Mouse (Mus musculus): ENCODE results near the gene Setdb1.
"Not testable (repeated sequence)": the region's sequence is repeated elsewhere in the genome, so short reads cannot be mapped to it uniquely, and the experiment has no call there.

The Setdb1 gene

GRCm38 (mm10) chr3:95356701-95357449 lies at the start of gene Setdb1:
Gene Setdb1 (minus strand): TSS chr3:95357202.
- peak; percentile 76 to 86 for DNase-seq (ENCODE audit: low spot score in 2 of 2)

DNA sequence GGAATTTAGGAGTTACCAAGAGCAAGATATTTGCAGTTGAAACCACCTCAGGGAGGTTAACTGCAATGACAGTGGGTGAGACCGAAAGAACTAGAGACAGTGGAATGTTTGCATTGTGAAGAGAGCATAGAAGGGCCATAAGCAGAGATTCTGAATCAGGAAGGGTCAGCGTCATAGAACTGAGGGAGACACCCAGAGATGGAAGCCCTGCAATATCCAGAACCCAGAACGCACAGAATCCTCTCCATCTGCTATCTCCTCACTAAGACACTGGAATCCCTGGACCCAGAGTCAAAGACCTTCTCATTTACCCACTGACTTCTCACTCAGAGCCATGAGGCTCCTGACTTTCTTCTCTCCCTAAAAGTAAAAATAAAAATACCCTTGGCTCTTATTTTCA lies 45.7 kb upstream of the Setdb1 start, which contains the start of gene 4930558C23Rik:
TSS of gene 4930558C23Rik (minus strand) at position 101 of the 400 bp plus-strand sequence.
- DNase-seq (ENCODE audit: low spot score in 2 of 2), result no peak

DNA sequence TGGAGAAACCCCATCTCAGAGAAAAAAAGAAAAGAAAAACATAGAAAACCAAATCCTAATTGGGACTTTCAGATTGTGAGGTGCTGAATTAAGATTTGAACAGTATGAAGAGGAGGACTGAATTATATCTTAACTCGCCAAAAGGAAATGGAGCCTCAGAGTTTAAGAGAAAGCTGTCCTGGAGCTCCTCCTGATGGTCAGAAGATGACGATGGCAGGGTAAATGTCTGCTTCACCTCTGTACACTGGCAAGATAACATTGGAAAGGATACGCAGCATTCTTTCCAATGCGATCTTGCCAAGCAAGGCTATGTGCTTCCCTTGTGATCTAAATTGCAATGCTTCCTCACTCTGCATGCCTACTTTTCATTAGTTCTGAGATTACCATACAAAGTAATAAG lies 37.4 kb upstream of the Setdb1 start:
- peak; percentile 29 to 31 for DNase-seq (ENCODE audit: low spot score in 2 of 2)

DNA sequence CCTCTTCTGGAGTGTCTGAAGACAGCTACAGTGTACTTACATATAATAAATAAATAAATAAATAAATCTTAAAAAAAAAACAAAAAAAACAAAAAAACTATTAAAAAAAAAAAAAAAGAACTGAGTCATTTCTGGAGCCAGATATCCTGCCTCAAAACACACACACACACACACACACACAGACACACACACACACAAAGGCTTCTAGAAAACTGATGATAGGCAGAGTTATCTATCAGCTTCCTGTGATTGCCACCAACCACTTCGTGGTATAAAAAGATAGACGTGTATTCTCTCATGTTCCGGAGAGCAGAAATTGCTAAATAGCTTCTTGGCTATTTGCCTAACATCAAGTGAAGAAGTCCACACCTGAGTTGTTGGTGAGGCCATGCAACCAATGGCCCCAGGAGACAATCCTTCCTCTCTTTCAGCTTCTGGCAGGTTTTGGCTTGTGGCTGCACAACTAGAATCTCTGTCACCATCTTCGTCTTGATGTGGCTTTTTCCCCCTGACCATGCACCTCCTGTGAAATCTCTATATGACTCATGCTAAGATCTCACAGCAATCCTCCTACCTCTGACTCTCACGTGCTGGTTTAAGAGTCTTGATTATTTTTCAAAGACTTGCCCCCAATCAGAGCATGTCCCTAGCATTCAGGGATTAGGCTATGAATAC lies 28.5 kb upstream of the Setdb1 start:
- DNase-seq (ENCODE audit: low spot score in 2 of 2), result peak; percentile 78 to 89

DNA sequence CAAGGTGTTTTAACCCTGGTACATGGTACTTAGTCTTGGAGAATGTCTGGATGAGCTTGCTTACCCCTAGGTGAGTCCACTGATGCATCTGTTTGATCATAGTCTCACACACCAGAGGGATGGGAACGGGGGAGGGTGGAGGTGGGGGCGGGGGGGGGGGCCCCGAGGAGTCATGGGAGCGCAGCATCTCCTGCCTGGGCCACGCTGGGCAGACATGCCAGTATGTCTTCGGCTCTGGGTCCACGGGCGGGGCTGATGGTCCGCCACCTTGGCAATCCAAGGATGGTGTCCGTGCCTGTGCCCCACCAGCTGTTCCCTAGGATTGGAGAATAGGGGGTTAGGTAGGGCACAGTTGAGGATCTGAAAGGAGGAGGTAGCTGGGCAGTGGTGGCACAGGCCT lies 16.2 kb upstream of the Setdb1 start:
- no peak for DNase-seq (ENCODE audit: low spot score in 2 of 2)

- DNase-seq (ENCODE audit: low spot score in 2 of 2), result no peak
Measured at GRCm38 (mm10) chr3:95370101-95370500, 13.1 kb upstream of the Setdb1 start.

- DNase-seq (ENCODE audit: low spot score in 2 of 2), result not testable (repeated sequence)
Measured at GRCm38 (mm10) chr3:95360276-95360675, 3.3 kb upstream of the Setdb1 start.

DNA sequence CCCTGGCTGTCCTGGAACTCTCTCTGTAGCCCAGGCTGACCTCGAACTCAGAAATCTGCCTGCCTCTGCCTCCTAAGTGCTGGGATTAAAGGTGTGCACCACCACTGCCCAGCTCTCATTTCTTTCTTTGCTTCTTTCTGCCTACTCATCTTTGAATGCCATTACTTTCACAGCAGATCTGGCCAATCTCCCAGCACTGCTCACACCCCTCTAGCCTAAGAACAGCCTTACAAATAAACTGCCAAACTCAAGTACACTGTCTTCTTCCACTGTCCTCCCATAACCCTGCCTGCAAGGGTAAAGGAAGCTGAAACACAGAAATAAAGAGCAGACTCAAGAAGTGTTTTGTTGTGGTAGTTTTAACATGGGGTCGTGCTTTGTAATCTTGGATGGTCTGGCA lies 744 bp upstream of the Setdb1 start:
- DNase-seq (ENCODE audit: low spot score in 2 of 2), result no peak

GRCm38 (mm10) chr3:95355911-95356544 lies 974 bp downstream of the Setdb1 start:
- DNase-seq (ENCODE audit: low spot score in 2 of 2), result not testable (repeated sequence)

DNA sequence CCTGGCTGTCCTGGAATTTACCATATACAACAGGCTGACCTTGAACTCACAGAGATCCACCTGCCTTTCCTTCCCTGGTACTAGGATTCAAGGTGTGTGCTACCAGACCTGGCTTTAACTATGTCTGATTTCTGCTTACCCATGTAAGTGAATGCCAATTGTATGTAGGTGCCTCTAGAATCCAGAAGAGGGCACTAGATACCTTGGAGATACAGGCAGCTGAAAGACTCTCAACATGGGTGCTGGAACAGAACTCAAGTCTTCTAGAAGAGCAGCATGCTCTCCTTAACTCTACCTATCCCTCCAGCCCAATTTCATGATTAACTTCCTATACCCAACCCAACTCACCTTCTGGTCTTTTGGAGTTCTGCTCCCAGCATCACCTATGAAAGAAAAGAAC lies 7.5 kb downstream of the Setdb1 start:
- DNase-seq (ENCODE audit: low spot score in 2 of 2), result peak; percentile 32

GRCm38 (mm10) chr3:95348343-95348742 lies 8.7 kb downstream of the Setdb1 start:
- DNase-seq (ENCODE audit: low spot score in 2 of 2), result not testable (repeated sequence)

DNA sequence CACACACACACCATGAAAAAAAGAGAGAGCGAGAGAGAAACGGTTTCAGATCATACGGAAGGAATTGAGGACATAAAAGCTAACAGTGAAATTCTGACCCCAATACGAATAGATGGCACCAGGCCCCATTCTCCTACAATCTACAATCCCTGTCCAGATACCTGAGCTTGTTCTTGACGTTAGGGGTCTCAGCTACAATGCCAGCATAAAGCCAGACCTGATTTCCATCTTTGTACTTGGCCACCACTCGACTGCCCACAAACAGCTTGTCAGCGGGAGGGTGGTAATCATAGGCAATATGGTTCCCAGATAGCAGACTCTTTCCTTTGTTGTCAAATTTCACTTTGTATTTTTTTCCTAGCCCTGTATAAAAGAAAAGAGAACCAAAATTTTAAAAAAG lies 10.5 kb downstream of the Setdb1 start:
- DNase-seq (ENCODE audit: low spot score in 2 of 2), result no peak

DNA sequence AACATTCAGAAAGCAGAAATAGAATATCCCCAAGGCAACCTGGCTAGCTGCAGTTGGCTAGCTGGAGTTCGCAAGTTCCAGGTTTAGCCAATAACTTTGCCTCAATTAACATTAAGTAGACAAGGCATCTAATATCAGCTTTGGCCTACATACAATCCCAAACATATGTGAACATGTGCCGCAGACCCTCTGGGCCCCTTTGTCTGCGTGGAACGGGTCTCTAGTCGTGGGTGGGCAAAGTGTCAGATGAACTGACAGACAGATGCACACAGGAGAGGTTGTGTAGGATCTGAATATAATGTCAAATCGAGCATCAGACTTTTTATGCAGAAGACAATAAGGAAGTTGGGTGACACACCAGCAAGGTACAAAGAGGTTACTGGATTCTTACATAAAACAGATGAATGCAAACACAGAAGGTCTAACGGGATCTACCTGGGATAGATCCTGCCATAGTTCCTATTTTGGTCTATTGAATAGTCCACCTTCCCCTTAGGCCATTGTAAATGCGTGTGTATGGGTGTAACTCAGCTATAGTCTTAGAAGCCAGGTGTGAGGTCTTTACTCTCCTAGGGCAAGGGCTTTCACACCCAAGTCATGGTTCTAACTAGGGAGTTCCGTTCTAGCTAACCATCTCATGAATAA lies 13.5 kb downstream of the Setdb1 start:
- DNase-seq (ENCODE audit: low spot score in 2 of 2), result not testable (repeated sequence)

DNA sequence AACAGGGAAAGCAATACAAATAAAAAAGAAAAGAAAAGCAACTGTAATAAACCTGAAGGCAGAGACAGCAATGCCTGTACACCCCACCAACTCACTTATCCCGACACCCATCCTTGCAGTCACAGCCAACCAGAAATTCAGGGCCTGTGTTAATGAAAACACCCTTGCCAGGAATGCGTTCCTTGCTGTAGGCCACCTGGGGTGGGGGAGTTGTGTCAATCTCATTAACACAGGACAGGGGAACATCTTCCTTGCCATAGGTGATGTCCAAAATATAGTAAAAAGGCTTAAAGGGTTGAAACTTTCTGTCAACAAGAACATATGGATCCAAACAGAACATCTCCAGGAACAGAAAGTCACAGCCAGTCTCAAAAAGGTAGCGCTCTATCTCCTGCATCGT lies 18.8 kb downstream of the Setdb1 start:
- no peak for DNase-seq (ENCODE audit: low spot score in 2 of 2)

DNA sequence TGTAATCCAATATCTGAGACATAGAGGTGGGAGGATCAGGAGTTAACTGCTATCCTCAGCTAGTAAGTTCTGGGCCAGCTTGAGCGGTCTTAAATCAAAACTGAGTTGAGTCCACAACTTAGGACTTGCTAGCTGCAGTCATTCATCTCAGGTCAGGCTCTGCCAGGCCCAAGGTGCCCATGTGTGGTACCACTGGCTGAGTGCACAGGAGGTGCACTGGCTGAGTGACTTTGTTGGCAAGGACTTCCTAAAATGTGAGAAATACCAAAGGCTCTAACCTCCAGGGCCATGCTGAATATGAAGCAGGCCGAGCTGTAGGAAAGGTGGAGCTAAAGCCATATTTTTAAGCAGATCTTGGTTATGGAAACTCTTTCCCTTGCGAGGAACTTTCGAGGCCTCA lies 19.7 kb downstream of the Setdb1 start:
- no peak for DNase-seq (ENCODE audit: low spot score in 2 of 2)

DNA sequence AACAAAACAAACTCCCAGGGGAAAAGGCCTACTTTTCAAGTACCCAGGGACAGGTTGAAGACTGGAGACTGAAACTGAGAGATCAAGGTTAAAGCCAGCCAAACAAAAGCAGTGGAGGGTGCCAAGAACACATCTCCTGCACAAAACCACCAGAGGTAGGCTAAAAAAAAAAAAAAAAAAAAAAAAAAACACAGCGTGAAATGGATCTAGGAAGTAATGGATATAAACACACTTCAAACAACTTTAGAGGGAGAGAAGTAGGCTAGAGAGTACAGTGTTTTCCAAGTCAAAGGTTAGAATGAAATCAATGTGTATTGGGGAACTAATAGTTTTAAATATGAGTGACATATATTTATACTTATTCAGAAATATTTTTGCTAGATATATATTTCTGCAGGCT lies 25.5 kb downstream of the Setdb1 start:
- DNase-seq (ENCODE audit: low spot score in 2 of 2), result no peak

DNA sequence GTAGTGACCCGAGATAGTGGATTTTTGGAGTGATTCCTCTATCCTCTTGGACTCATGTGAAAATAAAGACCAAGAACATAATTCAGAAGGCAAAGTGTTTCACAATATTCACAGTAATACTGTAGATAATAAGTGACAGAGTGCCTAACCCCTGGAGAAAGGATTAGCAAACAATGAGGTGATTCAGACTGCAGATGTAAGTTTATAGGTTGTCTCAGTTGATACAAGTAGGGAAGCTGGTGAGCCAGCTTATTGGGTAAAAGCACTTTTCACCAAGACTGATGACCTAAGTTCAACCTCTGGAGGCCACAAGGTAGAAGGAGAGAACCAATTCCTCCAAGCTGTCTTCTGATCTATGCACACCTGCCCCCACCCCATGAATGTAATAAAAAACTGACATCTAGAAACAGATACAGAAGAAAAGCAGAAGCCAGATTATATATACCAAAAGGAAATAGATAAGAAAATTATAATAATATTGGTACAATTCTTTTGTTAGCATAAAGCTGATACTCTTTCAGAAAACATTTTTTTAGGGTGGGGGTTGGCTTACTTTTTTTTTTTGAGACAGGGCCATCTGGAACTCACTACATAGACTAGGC lies 28.1 kb downstream of the Setdb1 start:
- DNase-seq (ENCODE audit: low spot score in 2 of 2), result no peak

- DNase-seq (ENCODE audit: low spot score in 2 of 2), result no peak
Measured at GRCm38 (mm10) chr3:95324454-95325144, 32.4 kb downstream of the Setdb1 start.

DNA sequence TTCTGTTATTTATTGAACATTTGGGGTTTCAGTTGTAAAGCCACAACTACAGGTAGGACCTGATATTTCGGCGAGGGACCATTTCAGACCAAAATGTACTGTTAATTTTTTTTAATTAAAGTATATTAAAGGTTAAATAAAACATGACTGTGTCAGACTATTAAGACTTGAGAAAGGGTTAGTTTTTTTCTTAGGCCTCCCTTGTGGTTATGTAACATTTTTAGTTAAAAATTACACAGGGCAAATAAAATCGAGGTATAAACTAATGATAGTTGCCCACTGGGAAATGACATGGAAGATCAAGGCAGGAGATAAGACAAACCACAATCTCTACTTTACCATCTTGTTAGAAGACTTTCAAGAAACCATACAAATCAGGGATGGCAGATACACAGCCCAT lies 33.6 kb downstream of the Setdb1 start:
- no peak for DNase-seq (ENCODE audit: low spot score in 2 of 2)

DNA sequence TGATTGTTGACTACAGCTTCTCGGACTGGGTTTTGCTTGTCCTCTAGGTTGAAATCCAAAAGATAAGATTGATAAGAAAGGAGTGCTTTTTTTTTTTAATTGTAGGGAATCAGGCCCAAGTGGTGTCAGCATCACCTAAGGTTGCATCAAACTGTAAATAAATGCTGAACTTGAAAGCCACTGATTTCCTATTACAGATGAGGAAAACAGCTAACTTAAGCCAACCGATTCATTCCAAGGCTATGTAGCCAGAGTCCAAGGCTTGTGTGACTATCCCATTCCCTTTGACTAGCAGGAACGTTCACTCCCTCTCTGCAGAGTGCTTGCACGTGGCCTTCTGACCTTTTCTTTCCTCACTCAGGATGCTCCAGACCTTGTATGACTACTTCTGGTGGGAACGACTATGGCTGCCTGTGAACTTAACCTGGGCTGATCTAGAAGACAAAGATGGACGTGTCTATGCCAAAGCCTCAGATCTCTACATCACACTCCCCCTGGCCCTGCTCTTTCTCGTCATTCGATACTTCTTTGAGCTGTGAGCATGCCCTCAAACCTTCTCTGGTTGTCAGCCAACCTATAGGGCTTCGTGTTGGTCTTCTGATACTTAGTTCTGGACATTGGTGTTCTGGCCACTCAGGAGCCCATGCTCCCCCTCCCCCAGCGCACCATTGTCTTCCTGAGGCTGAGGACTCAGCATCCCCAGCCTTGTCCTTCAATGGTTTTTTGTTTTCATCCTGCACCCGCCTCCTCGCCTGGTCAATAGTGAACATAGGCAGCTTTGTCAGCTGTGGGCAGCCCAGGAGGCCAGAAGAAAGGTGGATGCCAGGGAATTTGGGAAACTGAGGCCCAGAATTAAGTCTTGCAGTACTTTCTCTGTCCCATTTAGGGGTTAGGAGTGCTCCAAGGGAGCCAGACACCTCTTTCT lies 37.0 kb downstream of the Setdb1 start:
- DNase-seq (ENCODE audit: low spot score in 2 of 2), result no peak
